ENCODE assay signal across 12 mouse cellular contexts in the genomic region with DNA sequence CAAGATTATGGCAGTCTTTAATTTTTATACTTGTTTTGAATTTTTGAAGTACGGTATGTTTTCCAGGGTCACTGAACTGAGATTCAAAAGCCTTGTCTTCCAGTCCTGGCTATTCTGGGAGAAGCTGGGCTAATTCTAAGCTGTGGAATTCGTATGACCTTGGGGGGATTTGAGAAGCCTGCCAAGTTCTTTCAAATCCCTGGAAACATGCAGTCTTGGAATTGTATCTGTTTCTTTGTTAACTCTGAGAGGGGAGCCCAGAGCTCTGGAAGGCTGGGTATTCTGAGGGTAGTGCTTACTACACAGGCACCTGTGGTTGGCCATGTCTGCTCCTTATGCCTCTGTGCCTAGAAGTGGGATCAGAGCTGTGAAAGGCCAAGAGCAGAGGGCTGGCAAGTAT. TPM values are rescaled to one million over a fixed set of nuclear protein-coding genes. Genes with fewer than 3 reads are reported as not detected.
A peak's percentile ranks its signal among the peaks of the same experiment; 100 is the strongest.
DNase-seq lines count a peak whose midpoint lies in the region; ATAC-seq and TF ChIP-seq lines count a peak whose summit lies in the region.
"Had no signal": no experiment of that assay in that cellular context is flagged by ENCODE, and none has a peak within 500 bp of the region (broad histone marks: within the 10 kb centered on the region; RNA-seq: fewer than 3 reads in every experiment).

No protein-coding gene starts in this region.

- no peaks in the 10 kb centered on the region for H3K27me3 ChIP-seq in heart, adult 2 months (ENCODE audit: control insufficient read depth, insufficient read depth, low read length)
- no peaks in the 10 kb centered on the region for H3K27me3 ChIP-seq in lung, embryonic 14.5 days (ENCODE audit: insufficient read depth, low read length)
- H3K27me3 ChIP-seq in lung, postnatal 0 days (replicated peaks; ENCODE audit: insufficient read depth, low read length): no peaks in the 10 kb centered on the region
- no peaks in the 10 kb centered on the region for H3K27me3 ChIP-seq in heart, embryonic 12.5 days (replicated peaks)
- H3K27me3 ChIP-seq in stomach, embryonic 16.5 days (ENCODE audit: control insufficient read depth, insufficient read depth, low read length): no peaks in the 10 kb centered on the region
- H3K27me3 ChIP-seq: Patski had no signal

- no peak overlapping the region for H3K4me3 ChIP-seq in heart, adult 2 months
- H3K4me3 ChIP-seq in lung, embryonic 14.5 days (ENCODE audit: low read depth, low read length): no peak overlapping the region
- no peak overlapping the region for H3K4me3 ChIP-seq in lung, postnatal 0 days (ENCODE audit: low read depth, low read length)
- H3K4me3 ChIP-seq in heart, embryonic 12.5 days: no peak overlapping the region
- H3K4me3 ChIP-seq in stomach, embryonic 16.5 days (replicated peaks; ENCODE audit: low read length): no peak overlapping the region

- no peaks in the 10 kb centered on the region for H3K79me2 ChIP-seq in heart, adult 2 months (replicated peaks; ENCODE audit: control insufficient read depth, insufficient read depth, low read length)

- ATAC-seq in lung, embryonic 14.5 days (ENCODE audit: insufficient read depth): no peak
- no peak for ATAC-seq in lung, postnatal 0 days
- no peak for ATAC-seq in heart, embryonic 12.5 days (ENCODE audit: insufficient number of reproducible peaks, low FRiP score)
- no peak for ATAC-seq in stomach, embryonic 16.5 days (ENCODE audit: insufficient read depth, low FRiP score)
- ATAC-seq in monocyte, adult 5-6 weeks (replicated peaks; ENCODE audit: insufficient number of reproducible peaks, low FRiP score, low TSS enrichment, poor library complexity, severe bottlenecking): no peak
- ATAC-seq: Patski had no signal

- no peak overlapping the region for H3K4me2 ChIP-seq in lung, embryonic 14.5 days
- no peak overlapping the region for H3K4me2 ChIP-seq in lung, postnatal 0 days (replicated peaks; ENCODE audit: low read depth, low read length)
- H3K4me2 ChIP-seq in heart, embryonic 12.5 days: no peak overlapping the region
- no peak overlapping the region for H3K4me2 ChIP-seq in stomach, embryonic 16.5 days (ENCODE audit: low read depth, low read length)

- H3K4me1 ChIP-seq in heart, adult 2 months (ENCODE audit: control insufficient read depth, insufficient read depth, low read length): peaks cover 19% of the 10 kb centered on the region
- H3K4me1 ChIP-seq in lung, embryonic 14.5 days (ENCODE audit: insufficient read depth): peaks cover 6% of the 10 kb centered on the region; the same call in 1 of the 2 replicates
- H3K4me1 ChIP-seq in lung, postnatal 0 days (ENCODE audit: insufficient read depth, low read depth, low read length): no peaks in the 10 kb centered on the region
- H3K4me1 ChIP-seq in heart, embryonic 12.5 days (replicated peaks): peaks cover 51% of the 10 kb centered on the region
- no peaks in the 10 kb centered on the region for H3K4me1 ChIP-seq in stomach, embryonic 16.5 days (ENCODE audit: control insufficient read depth, insufficient read depth, low read length)

- no peak for TF ChIP-seq CTCF in heart, adult 2 months (IDR thresholded peaks at IDR 0.05)
- TF ChIP-seq CTCF in lung, embryonic 14.5 days (IDR thresholded peaks at IDR 0.05; ENCODE audit: low read depth): no peak
- no peak for TF ChIP-seq CTCF in lung, postnatal 0 days (IDR thresholded peaks at IDR 0.05)

- no peak for DNase-seq in heart, adult 2 months
- no peak for DNase-seq in heart, postnatal 25 days (ENCODE audit: low spot score)
- DNase-seq in lung, embryonic 14.5 days: no peak
- no peak for DNase-seq in lung, postnatal 0 days (ENCODE audit: low spot score)
- DNase-seq in cerebellum, adult 11 months: no peak
- DNase-seq: cerebellum, postnatal 10 days; spleen, adult 18-20 months; thymus, postnatal 4 days had no signal

- TF ChIP-seq EP300 in heart, adult 2 months (IDR thresholded peaks at IDR 0.05; ENCODE audit: insufficient read depth, low read depth, low read length): no peak
- no peak for TF ChIP-seq EP300 in lung, postnatal 0 days (IDR thresholded peaks at IDR 0.05)

- TF ChIP-seq POLR2A in heart, adult 2 months (IDR thresholded peaks at IDR 0.05; ENCODE audit: insufficient read depth, low read depth, low read length): no peak

- H3K9me3 ChIP-seq in lung, embryonic 14.5 days (ENCODE audit: low read depth, low read length): no peaks in the 10 kb centered on the region
- no peaks in the 10 kb centered on the region for H3K9me3 ChIP-seq in lung, postnatal 0 days (ENCODE audit: low read length)
- no peaks in the 10 kb centered on the region for H3K9me3 ChIP-seq in heart, embryonic 12.5 days (replicated peaks)
- no peaks in the 10 kb centered on the region for H3K9me3 ChIP-seq in stomach, embryonic 16.5 days (replicated peaks; ENCODE audit: control insufficient read depth, low read length)

- H3K9ac ChIP-seq in heart, adult 2 months (ENCODE audit: low read depth, low read length): no peak overlapping the region
- H3K9ac ChIP-seq in lung, embryonic 14.5 days: no peak overlapping the region
- no peak overlapping the region for H3K9ac ChIP-seq in lung, postnatal 0 days (replicated peaks; ENCODE audit: low read depth)
- no peak overlapping the region for H3K9ac ChIP-seq in heart, embryonic 12.5 days
- no peak overlapping the region for H3K9ac ChIP-seq in stomach, embryonic 16.5 days (ENCODE audit: low read length)

- intact Hi-C loops in heart, adult 2 months (cut with DNase I): no loop called here
- intact Hi-C loops in heart, postnatal 25 days (cut with DNase I): no loop called here

- whole genome bisulfite sequencing in heart, adult 2 months: 11% methylated on average over 2 of the region's 2 CpGs
- 72% methylated on average over 2 of the region's 2 CpGs for WGBS in lung, embryonic 14.5 days
- 66% methylated on average over 2 of the region's 2 CpGs for WGBS in lung, postnatal 0 days
- WGBS in heart, embryonic 12.5 days: 53% methylated on average over 2 of the region's 2 CpGs
- 64% methylated on average over 2 of the region's 2 CpGs for WGBS in stomach, embryonic 16.5 days

- H3K36me3 ChIP-seq in heart, adult 2 months (ENCODE audit: control insufficient read depth, insufficient read depth, low read length): peaks cover 23% of the 10 kb centered on the region
- peaks cover 87% of the 10 kb centered on the region for H3K36me3 ChIP-seq in lung, embryonic 14.5 days (ENCODE audit: insufficient read depth)
- H3K36me3 ChIP-seq in lung, postnatal 0 days (ENCODE audit: insufficient read depth, low read length): peaks cover 8% of the 10 kb centered on the region; the same call in 1 of the 2 replicates
- H3K36me3 ChIP-seq in heart, embryonic 12.5 days: peaks cover 62% of the 10 kb centered on the region
- peaks cover 9% of the 10 kb centered on the region for H3K36me3 ChIP-seq in stomach, embryonic 16.5 days (ENCODE audit: control insufficient read depth, insufficient read depth, low read length)

- H3K27ac ChIP-seq in heart, adult 2 months: peak overlapping the region; percentile 73
- peak overlapping the region; percentile 39; the same call in 1 of the 2 replicates for H3K27ac ChIP-seq in lung, embryonic 14.5 days (ENCODE audit: low read depth)
- no peak overlapping the region for H3K27ac ChIP-seq in lung, postnatal 0 days (ENCODE audit: low read length)
- H3K27ac ChIP-seq in heart, embryonic 12.5 days (ENCODE audit: poor library complexity, severe bottlenecking): peak overlapping the region; percentile 75
- peak overlapping the region; percentile 21; the same call in 1 of the 2 replicates for H3K27ac ChIP-seq in stomach, embryonic 16.5 days (ENCODE audit: low read length)

RNA-seq across cellular contexts. Expression of a gene that starts 26.9 kb away (rescaled TPM):
- total RNA-seq in heart, adult 2 months (2021): 10 to 100 TPM; 41.6 to 46.2 TPM
- polyA plus RNA-seq in heart, adult 2 months (2012; rRNA removed): 16.1 and 21.7 TPM in 2 replicates
- 10 to 100 TPM; 41.9 TPM for total RNA-seq in heart, postnatal 25 days (2021)
- 35.0 and 37.2 TPM in 2 replicates for polyA plus RNA-seq in lung, embryonic 14.5 days (2014; fragmentation: Nextera tagmentation; extraction: Ambion mirVana)
- 6.1 and 7.6 TPM in 2 replicates for polyA plus RNA-seq in lung, postnatal 0 days (2015; fragmentation: Nextera tagmentation; extraction: Ambion mirVana)
- 30.6 and 36.0 TPM in 2 replicates for polyA plus RNA-seq in heart, embryonic 12.5 days (2016; fragmentation: Nextera tagmentation; extraction: Ambion mirVana)
- 26.4 and 30.4 TPM in 2 replicates for polyA plus RNA-seq in stomach, embryonic 16.5 days (2015; fragmentation: Nextera tagmentation; extraction: Ambion mirVana)
- 28.3 to 32.8 TPM (median 28.6 TPM) in 3 replicates for total RNA-seq in monocyte, adult 5-6 weeks (2017)

RNA-seq across cellular contexts. Expression of a gene that starts 27.2 kb away (rescaled TPM):
- 100 to 1,000 TPM; 112 to 118 TPM for total RNA-seq in heart, adult 2 months (2021)
- polyA plus RNA-seq in heart, adult 2 months (2012; rRNA removed): 41.9 and 79.8 TPM in 2 replicates
- 100 to 1,000 TPM; 128 to 129 TPM for total RNA-seq in heart, postnatal 25 days (2021)
- 109 and 115 TPM in 2 replicates for polyA plus RNA-seq in lung, embryonic 14.5 days (2014; fragmentation: Nextera tagmentation; extraction: Ambion mirVana)
- polyA plus RNA-seq in lung, postnatal 0 days (2015; fragmentation: Nextera tagmentation; extraction: Ambion mirVana): 25.0 and 27.8 TPM in 2 replicates
- polyA plus RNA-seq in heart, embryonic 12.5 days (2016; fragmentation: Nextera tagmentation; extraction: Ambion mirVana): 115 and 116 TPM in 2 replicates
- polyA plus RNA-seq in stomach, embryonic 16.5 days (2015; fragmentation: Nextera tagmentation; extraction: Ambion mirVana): 88.1 and 90.8 TPM in 2 replicates
- 70.3 to 105 TPM (median 72.5 TPM) in 3 replicates for total RNA-seq in monocyte, adult 5-6 weeks (2017)
